Mouse (Mus musculus) MEL (cell line): ENCODE results near the gene Cct3. TPM values are rescaled to one million over a fixed set of nuclear protein-coding genes. Genes with fewer than 3 reads are reported as not detected.
A peak's percentile ranks its signal among the peaks of the same experiment; 100 is the strongest.

ENCODE experiments used
- DNase-seq: peaks from one replicate; pipeline ENCODE4 v3.0.0; 2011; ENCODE audit warnings: low read depth, low spot score
- H3K27ac ChIP-seq: 2 replicates; pipeline ENCODE4 v1.5.1; 2012; ENCODE audit warnings: low read depth, mild to moderate bottlenecking, control low read depth, low read length, moderate library complexity; ENCODE audit not compliant: control insufficient read depth
- H3K27me3 ChIP-seq, 2 experiments: fragments of 150-350 bp in 1 of 2; sonication (generic) in 1 of 2; 2 replicates each; pipeline ENCODE4 v1.6.1; 2012; ENCODE audit warnings: low read length in 2 of 2, mild to moderate bottlenecking in 2 of 2, improper control_type of control experiment in 1 of 2, moderate library complexity in 1 of 2; ENCODE audit not compliant: insufficient read depth in 2 of 2, control insufficient read depth in 1 of 2
- H3K36me3 ChIP-seq, 2 experiments: 2 replicates each; pipeline ENCODE4 v1.6.1; 2012 to 2014; ENCODE audit warnings: low read length in 2 of 2, improper control_type of control experiment in 1 of 2, inconsistent platforms in 1 of 2, mild to moderate bottlenecking in 1 of 2; ENCODE audit not compliant: insufficient read depth in 2 of 2, control insufficient read depth in 1 of 2
- H3K4me1 ChIP-seq, 2 experiments: fragments of 150-350 bp in 1 of 2; sonication (generic) in 1 of 2; 2 replicates each; pipeline ENCODE4 v1.6.1; 2012; ENCODE audit warnings: low read length in 2 of 2, improper control_type of control experiment in 1 of 2, mild to moderate bottlenecking in 1 of 2; ENCODE audit not compliant: insufficient read depth in 2 of 2, control insufficient read depth in 1 of 2
- H3K4me3 ChIP-seq, 2 experiments: fragments of 150-350 bp in 1 of 2; sonication (generic) in 1 of 2; 2 replicates each; pipeline ENCODE4 v1.5.1; 2012; ENCODE audit warnings: low read depth in 2 of 2, low read length in 2 of 2, mild to moderate bottlenecking in 2 of 2, moderate library complexity in 2 of 2, control low read depth in 1 of 2, improper control_type of control experiment in 1 of 2; ENCODE audit not compliant: control insufficient read depth in 1 of 2, insufficient read depth in 1 of 2
- H3K79me2 ChIP-seq: 2 replicates; pipeline ENCODE4 v1.6.1; 2012; ENCODE audit warnings: mild to moderate bottlenecking, low read length, moderate library complexity; ENCODE audit not compliant: control insufficient read depth, poor library complexity, insufficient read depth
- H3K9ac ChIP-seq: 2 replicates; pipeline ENCODE4 v1.6.1; 2012; ENCODE audit warnings: low read depth, mild to moderate bottlenecking, control low read depth, low read length, moderate library complexity; ENCODE audit not compliant: control insufficient read depth, poor library complexity, severe bottlenecking
- H3K9me3 ChIP-seq: fragments of 150-350 bp; sonication (generic); replicated peaks from 2 replicates; pipeline ENCODE4 v1.6.1; 2012; ENCODE audit warnings: mild to moderate bottlenecking, low read length, improper control_type of control experiment, moderate library complexity; ENCODE audit not compliant: insufficient read depth
- BHLHE40 ChIP-seq: IDR thresholded peaks from 2 replicates; pipeline ENCODE4 v1.6.1; 2012; ENCODE audit warnings: low read depth, mild to moderate bottlenecking, inconsistent platforms, low read length, improper control_type of control experiment, borderline replicate concordance
- CTCF ChIP-seq, 3 experiments: IDR thresholded peaks in 2 of 3; conservative IDR thresholded peaks in 1 of 3; 2 replicates each; pipeline ENCODE4 v1.5.1; 2011 to 2012; ENCODE audit warnings: low read length in 3 of 3, low read depth in 2 of 3, mild to moderate bottlenecking in 2 of 3, improper control_type of control experiment in 1 of 3, inconsistent platforms in 1 of 3, mixed read lengths in 1 of 3, moderate library complexity in 1 of 3; ENCODE audit not compliant: control insufficient read depth in 1 of 3, insufficient read depth in 1 of 3, poor library complexity in 1 of 3, severe bottlenecking in 1 of 3
- MEF2A ChIP-seq: IDR thresholded peaks from 2 replicates; pipeline ENCODE4 v1.6.1; 2014; ENCODE audit warnings: low read depth, mild to moderate bottlenecking, inconsistent platforms, low read length, improper control_type of control experiment; ENCODE audit not compliant: poor library complexity, insufficient replicate concordance, severe bottlenecking; ENCODE audit errors: extremely low read depth
- MYC ChIP-seq: IDR thresholded peaks from 2 replicates; pipeline ENCODE4 v1.6.1; 2011; ENCODE audit warnings: low read depth, mild to moderate bottlenecking, low read length, improper control_type of control experiment, moderate library complexity
- POLR2AphosphoS2 ChIP-seq: IDR thresholded peaks from 2 replicates; pipeline ENCODE4 v1.6.1; 2011; ENCODE audit warnings: low read length, improper control_type of control experiment
- RAD21 ChIP-seq: IDR thresholded peaks from 2 replicates; pipeline ENCODE4 v1.6.1; 2011; ENCODE audit warnings: mild to moderate bottlenecking, low read depth, low read length, improper control_type of control experiment
- SIN3A ChIP-seq: IDR thresholded peaks from 2 replicates; pipeline ENCODE4 v1.6.1; 2012; ENCODE audit warnings: low read length, improper control_type of control experiment, inconsistent platforms
- SMC3 ChIP-seq: IDR thresholded peaks from 2 replicates; pipeline ENCODE4 v1.6.1; 2011; ENCODE audit warnings: low read depth, low read length, improper control_type of control experiment
- TBP ChIP-seq: IDR thresholded peaks from 2 replicates; pipeline ENCODE4 v1.8.0; 2011; ENCODE audit warnings: low read depth, low read length, improper control_type of control experiment
- TCF12 ChIP-seq: IDR thresholded peaks from 2 replicates; pipeline ENCODE4 v1.6.1; 2014; ENCODE audit warnings: low read depth, mild to moderate bottlenecking, inconsistent platforms, low read length, improper control_type of control experiment, moderate library complexity
- ZC3H11A ChIP-seq: IDR thresholded peaks from 2 replicates; pipeline ENCODE4 v1.6.1; 2012; ENCODE audit warnings: low read depth, mild to moderate bottlenecking, inconsistent platforms, low read length, improper control_type of control experiment
- ZMIZ1 ChIP-seq: IDR thresholded peaks from 2 replicates; pipeline ENCODE4 v1.6.1; 2012; ENCODE audit warnings: low read depth, mild to moderate bottlenecking, inconsistent platforms, low read length, improper control_type of control experiment, moderate library complexity
- polyA plus RNA-seq, 2 experiments: library from polyadenylated mRNA; stranded (reverse) in 1 of 2; unstranded in 1 of 2; fragments of >175 nt in 1 of 2; fragments of >200 nt in 1 of 2; gene quantifications; 2 replicates each; pipeline versions ENCODE4 v1.2.1 to v1.2.4; 2012; ENCODE audit warnings: low replicate concordance in 2 of 2, low read depth in 1 of 2; ENCODE audit not compliant: insufficient read length in 2 of 2, insufficient read depth in 1 of 2, missing spikeins in 1 of 2
- total RNA-seq: library from RNA; depleted of rRNA; stranded (reverse); fragments of 300-350 nt; gene quantifications from 2 replicates; pipeline ENCODE4 v1.2.3, GENCODE M21; 2012

The Cct3 gene
- total and polyA plus RNA-seq, 3 experiments = 777 to 1,549 (median 1,271) TPM

DNA sequence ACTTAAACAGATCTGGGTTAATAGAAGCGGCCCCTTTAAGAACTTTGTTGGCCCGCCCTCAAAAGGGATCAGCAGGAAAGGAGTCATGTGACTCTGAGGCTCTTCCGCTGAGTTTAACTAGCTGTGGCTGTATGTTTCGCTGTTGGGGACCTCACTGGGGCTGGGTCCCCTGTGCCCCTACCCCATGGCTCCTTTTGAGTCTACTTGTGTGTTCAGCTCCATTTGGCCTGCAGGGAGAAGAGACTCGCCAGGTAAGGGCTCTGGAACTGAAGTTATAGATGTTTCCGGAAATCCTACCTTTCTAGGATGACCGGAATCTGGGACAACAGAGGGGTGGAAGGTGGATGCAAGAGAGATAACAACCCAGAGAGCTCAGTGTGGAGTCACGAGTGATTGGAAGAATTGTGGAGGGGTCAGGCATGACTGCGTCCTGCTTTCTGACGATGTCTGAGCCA, 28.1 kb downstream of the Cct3 start, which contains the start of gene Glmp (continued):
- TF ChIP-seq BHLHE40 (0 out of 2 replicates have a peak, but pooled peaks have one; percentile 65), MYC (no peak)

DNA sequence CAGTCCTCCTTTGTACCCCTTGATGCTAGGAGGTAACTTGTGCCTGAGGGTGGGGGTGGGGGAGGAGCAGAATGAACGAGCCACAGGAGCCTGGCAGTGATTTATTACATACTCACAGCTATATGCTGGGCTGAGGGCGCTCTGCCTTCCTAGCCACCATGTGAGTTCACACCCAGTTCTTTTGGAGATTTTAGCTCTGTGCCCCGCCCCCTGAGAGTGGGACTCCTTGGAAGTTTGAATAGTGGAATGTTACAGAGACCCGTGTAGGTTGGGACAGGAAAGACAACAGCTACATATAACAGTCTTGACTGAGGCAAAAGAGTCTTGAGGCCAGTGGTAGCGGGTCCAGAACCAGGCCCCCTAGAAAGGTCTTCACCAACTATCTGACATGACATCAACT, 32.0 kb downstream of the Cct3 start:
- Histone ChIP-seq H3K36me3 (peaks cover 0 to 2% of the 10 kb centered on the region in 2 experiments; a peak in 2 of 4 replicates), H3K9me3 (no peaks in the 10 kb centered on the region), H3K79me2 (peaks cover 12% of the 10 kb centered on the region)
- DNase-seq = no peak
- no peak for TF ChIP-seq MYC
- no peak for TF ChIP-seq ZMIZ1
- TF ChIP-seq MEF2A = no peak
- no peak for TF ChIP-seq ZC3H11A
- no peak for TF ChIP-seq TBP
- TF ChIP-seq, all 39 proteins: peak for 0
- Histone ChIP-seq H3K27ac (no peak overlapping the region), H3K4me3 (no peak overlapping the region), H3K27me3 (no peaks in the 10 kb centered on the region), H3K9ac (no peak overlapping the region), H3K4me1 (peaks cover 0 to 13% of the 10 kb centered on the region in 2 experiments; a peak in 3 of 4 replicates)

DNA sequence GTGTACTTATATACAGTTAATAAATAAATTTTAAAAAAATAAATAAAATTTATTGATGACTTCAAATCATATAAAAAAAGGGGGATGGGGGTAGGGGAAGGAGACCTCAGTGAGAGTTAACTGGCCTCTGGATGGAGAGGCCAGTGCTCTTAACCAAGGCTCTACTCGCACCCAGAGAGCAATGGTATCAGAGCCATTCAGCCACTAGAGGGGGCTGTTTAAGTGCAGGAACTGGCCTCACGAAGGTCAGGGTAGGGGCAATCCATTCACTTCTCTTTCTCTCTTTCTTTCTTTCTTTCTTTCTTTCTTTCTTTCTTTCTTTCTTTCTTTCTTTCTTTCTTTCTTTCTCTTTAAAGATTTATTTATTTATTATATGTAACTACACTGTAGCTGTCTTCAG, 34.4 kb downstream of the Cct3 start:
- Histone ChIP-seq H3K9ac (no peak overlapping the region), H3K27ac (no peak overlapping the region), H3K36me3 (peaks cover 0 to 3% of the 10 kb centered on the region in 2 experiments; a peak in 1 of 4 replicates), H3K79me2 (peaks cover 10% of the 10 kb centered on the region), H3K4me3 (no peak overlapping the region), H3K4me1 (peaks cover 0 to 6% of the 10 kb centered on the region in 2 experiments; a peak in 2 of 4 replicates), H3K9me3 (no peaks in the 10 kb centered on the region), H3K27me3 (no peaks in the 10 kb centered on the region)
- TF ChIP-seq SMC3 (peak; percentile 85), RAD21 (peak; percentile 76), TCF12 (no peak), CTCF (IDR thresholded peaks at IDR 0.05 in 2 of 3, conservative IDR thresholded peaks at IDR 0.05 in 1 of 3; ENCODE audit: control insufficient read depth in 1 of 3, insufficient read depth in 1 of 3, low read depth in 2 of 3, low read length in 3 of 3, poor library complexity in 1 of 3, severe bottlenecking in 1 of 3) (peak; percentile 92 to 94 (median 93)), ZC3H11A (peak; percentile 55)
- peak; percentile 85 for DNase-seq

DNA sequence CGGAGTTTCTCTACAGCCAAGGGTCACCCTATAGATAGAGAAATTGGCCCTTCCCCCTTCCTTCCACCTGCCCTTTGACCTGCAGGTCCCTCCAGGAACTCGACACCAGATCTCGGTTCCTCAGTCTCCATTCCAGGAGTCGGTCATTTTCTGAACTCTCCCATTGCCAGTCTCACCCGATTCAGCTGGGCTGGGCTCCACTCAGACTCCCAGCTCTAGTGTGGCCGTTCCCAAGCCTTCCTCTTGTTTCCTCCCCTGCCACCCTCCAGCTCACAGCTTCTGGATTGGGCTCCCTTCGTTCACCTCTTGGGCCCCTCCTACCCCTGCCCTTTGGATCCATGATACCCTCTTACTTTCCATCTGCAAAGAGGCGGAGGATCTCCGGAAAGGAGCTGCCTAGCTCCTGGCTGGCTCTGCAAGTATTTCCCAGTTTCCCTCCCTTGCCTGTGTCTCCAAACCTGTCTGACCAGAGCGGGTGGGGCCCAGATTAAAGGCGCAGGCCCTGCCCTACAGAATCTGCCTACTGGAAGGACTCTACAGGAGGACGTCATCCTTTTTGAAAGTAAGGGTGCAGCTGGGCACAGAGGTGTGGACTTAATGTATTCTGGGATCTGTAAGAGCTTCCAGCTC, 37.2 kb downstream of the Cct3 start:
- H3K9ac ChIP-seq = no peak overlapping the region
- 0 out of 2 replicates have a peak, but pooled peaks have one; percentile 25 for TF ChIP-seq POLR2AphosphoS2
- no peak for TF ChIP-seq SIN3A
- H3K36me3 ChIP-seq = peaks cover 0 to 24% of the 10 kb centered on the region in 2 experiments; a peak in 2 of 4 replicates
- H3K27me3 ChIP-seq = no peaks in the 10 kb centered on the region
- peaks cover 23% of the 10 kb centered on the region for H3K79me2 ChIP-seq
- H3K4me3 ChIP-seq = no peak overlapping the region
- no peaks in the 10 kb centered on the region for H3K9me3 ChIP-seq
- DNase-seq = no peak
- peaks cover 3 to 26% of the 10 kb centered on the region in 2 experiments; a peak in 3 of 4 replicates for H3K4me1 ChIP-seq
- no peak overlapping the region for H3K27ac ChIP-seq
